Mouse (Mus musculus) mesoderm, embryonic 11.5 days (tissue): ENCODE data around the gene Atpaf1.

ENCODE experiments used
- DNase-seq: peaks from one replicate; pipeline ENCODE4 v3.0.0-alpha.2; 2012; ENCODE audit warnings: low read depth, low spot score

The Atpaf1 gene

DNA sequence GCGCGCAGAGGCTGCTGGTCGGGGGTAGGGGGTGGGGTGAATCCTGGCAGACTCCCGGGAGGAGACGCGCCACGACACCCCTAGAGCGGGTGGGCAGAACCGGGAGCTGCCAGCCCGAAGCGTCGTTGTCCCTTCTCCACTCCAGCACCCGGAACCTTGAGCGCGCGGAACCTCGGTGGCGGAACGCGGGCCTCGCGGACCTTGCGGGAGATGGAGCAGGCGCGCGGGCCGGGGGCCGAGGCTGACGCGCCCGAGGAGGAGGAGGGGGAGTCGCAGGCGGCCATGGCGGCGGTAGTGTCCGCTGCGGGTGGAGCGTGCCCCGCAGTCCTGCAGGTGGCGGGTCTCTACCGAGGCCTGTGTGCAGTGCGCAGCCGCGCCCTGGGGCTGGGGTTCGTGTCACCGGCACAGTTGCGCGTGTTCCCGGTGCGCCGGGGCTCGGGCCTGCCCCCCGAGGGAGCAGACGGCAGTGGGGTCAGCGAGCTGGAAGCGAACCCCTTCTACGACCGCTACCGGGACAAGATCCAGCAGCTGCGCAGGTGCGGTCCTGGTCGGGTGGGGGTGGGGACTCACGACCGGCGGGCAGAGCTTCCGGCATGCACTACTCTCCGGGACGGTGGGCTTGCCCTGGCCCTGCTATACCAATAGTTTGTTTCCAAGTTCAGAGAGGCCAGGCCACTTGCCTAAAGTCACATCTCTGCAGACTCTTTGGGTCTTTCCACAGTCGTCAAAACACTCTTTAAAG is at the start of gene Atpaf1:
Gene Atpaf1, plus strand, starts transcription at position 44 of the 742 bp plus-strand sequence.
- DNase-seq, result peak; percentile 69

DNA sequence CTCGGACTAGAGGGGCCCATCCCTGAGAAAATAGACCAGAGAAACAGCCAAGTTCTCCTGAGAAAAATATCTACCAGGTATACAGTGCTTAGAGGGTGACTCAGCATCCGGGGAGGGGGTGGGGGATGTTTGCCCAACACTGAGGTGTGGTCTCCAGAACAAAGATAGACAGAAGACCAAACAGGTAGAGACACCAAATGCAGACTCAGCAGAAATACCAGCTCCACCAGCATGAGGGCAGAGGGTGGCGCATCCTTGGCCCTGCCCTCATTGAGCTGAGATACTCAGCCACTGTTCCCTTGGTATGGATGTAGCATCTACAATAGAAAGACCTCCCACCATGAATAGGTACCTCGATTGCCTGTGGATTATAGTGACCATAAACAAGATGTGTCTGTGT is 49.7 kb upstream of the Atpaf1 start:
- DNase-seq, result no peak

DNA sequence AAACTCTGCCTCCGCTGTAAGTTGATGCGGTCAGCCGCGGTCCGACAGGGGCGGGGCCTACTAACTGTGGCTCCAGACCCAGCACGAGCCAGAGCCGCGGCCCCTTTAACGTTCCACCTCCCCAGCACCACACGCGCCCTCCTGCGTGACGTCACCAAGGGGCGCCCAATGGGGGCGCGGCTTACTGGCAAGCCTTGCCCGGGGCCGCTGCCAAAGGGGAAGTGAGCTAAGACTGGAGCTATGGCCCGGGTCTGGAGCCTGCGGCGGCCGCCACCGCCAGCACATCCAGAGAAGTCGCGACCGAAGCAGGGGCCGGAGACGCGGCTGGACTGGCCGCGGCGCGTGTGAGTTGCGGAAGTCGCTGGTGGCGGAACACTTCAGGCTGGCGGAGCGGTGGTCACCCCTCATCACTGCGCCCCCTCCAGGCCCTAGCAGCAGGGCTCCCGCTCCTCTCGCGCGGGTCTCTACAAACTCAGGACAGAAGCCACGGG is 47.0 kb upstream of the Atpaf1 start, which contains the start of gene Efcab14:
Gene Efcab14, plus strand, starts transcription at position 194 of the 491 bp plus-strand sequence.
- DNase-seq, result peak; percentile 99

DNA sequence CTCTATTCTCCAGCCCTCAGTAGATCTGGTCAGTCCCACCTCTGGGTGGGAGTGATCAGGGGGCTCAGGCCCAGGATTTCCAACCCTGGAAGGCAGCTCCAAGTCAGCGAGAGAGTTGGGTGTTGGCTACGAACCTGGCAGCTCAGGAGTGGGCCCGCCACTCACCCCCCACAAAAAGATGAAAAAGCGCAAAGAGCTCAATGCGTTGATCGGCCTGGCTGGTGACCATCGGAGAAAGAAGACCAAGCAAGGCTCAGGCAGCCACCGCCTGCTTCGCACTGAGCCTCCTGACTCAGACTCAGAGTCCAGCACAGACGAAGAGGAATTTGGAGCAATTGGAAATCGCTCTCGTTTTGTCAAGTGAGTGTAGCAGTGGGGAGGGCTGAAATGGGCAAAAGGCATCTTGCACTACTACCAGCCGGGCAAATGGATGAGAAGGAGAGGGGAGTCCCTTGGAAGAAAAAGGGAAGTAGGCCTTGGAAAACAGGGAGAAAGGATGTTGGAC is 46.1 kb upstream of the Atpaf1 start:
- no peak for DNase-seq

DNA sequence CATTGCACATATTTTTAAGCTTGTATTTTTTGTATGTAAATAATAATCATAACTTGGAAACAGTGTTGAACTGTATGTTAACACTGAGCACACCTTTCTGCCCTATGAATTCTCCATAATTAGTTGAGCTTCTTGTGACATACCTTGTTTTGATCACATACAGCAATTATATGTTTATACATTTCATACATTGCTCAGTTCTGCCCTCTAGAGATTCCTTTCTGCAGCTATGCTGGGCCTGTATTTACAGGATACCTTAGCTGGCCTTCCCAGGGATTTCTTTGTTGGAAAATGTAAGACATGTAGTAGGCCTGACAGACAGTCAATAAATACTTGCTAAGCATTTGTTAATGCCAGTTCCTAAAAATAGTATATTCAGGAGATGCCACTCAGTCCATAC is 42.0 kb upstream of the Atpaf1 start:
- no peak for DNase-seq

DNA sequence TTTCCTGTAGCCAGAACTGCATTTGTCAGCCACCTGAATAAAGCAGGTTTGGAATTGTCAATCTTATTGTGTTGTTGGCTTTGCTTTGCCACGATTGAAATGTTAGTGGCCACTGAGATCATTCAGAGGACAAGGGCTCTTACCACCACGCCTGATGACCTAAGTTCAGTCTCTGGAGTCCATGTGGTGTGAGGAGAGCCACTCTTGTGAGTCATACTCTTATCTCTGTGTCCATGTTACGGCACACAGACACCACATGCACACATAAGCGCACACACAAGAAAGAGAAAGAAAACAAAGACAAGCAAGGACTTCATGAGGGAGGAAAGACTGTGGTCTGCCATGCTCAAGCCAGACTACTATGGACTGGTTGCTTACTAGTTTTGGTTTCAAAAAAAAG is 41.5 kb upstream of the Atpaf1 start:
- DNase-seq, result no peak

DNA sequence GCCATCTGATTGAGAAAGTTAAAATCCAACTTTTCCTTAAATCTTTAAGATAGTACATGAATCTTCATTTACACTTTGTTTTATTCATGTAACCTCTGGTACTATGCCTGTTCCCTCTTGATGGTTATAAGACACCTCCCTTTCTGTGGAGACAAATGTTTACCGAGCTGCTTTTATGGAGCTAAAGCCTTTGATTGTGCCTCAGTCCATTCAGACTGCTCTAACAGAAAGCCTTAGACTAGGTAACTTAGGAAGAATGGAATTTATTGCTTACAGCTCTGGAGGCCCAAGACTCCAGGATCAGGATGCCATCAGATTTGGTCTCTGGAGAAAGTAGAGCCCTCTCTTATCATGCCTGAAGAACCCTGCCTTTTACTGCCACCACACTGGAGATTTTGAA is 36.4 kb upstream of the Atpaf1 start:
- no peak for DNase-seq

DNA sequence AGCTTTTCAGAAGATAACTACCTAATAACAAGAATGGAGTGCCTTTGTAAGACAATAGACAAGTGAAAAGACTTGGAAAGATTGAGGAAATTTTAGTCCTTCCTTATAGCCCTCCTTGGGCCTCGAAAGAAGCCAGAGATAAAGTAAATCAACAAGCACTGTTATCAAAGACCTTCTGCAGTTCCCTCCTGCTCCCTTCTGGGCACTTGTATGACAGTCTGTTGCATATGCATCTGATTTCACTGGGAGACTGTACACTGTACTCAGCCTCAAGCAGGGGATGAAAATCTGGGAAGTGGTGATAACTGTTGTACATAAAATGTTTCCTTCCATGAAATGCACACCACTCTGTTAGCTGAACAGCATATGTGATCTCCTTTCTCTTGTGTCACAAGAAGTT is 35.3 kb upstream of the Atpaf1 start:
- DNase-seq, result no peak

DNA sequence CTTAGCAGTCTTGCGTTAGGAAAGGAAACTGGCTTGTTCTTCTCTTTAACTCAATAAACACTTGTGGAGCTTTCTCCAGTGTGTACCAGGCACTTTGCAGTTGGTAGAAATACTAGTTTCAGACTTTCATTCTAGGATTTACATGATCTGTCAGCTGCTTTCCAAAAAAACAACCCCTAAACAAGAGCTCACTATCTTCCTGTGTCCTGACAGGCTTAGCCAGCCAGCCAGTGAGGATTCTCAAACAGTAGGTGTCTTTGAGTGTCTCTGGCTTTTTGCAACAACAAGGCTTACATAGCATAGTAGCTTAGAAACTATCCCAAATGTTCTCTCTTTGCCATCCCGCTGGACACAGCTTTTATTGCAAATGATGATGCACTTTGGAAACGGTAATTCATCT is 30.5 kb upstream of the Atpaf1 start:
- no peak for DNase-seq

DNA sequence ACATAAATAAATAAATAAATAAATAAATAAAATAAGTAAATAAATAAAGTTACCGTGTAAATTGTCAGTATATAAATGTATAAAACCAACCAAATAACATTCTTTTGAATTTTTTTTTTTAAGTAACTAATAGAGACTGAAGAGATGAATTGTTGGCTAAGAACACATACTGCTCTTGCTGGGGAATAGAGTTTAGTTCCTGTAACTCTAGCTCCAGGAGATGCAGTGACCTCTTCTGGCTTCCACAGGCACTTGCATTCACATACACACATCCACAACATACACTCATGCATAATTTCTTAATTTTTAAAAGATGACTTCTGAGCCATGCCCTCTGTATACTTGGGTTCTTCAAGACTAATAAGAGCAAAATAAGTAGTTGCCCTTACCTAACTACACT is 29.8 kb upstream of the Atpaf1 start:
- no peak for DNase-seq

DNA sequence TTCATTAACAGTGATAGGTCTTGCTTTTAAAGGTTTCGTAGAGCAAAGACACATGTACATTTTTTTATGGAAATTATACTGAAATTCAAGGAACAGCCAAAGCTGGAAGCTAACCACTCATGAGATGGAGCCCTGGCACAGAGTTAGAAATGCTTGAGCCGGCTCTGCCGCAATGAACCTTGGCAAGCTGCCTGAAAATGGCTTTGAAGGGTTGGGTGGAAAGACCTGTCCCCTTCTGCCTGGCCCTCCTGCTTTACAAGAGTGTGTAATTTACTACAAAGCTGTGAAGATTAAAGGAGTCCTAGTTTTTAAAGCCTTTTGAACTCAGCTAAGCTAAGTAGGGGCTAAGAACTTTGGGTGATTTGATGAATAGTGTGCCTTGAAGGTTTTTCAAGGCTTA is 23.4 kb upstream of the Atpaf1 start:
- no peak for DNase-seq

DNA sequence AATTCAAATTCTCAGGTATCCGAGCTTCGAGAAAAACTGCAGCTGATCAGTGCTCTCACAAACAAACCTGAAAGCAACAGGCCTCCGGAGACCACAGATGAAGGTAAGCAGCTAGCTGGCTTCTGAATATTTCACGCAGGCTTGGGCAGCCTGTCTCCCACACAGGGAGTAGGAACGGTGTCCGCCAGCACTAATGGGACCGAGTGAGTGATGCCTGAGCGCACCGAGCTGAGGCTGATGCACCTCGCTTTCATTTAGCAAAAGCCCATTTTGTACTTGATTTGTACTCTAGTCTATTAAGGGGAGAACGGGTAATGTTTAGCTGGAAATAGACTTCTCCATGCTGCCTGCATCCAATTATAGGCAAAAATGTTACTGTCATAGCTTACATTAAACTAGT is 20.0 kb upstream of the Atpaf1 start:
- DNase-seq, result no peak

DNA sequence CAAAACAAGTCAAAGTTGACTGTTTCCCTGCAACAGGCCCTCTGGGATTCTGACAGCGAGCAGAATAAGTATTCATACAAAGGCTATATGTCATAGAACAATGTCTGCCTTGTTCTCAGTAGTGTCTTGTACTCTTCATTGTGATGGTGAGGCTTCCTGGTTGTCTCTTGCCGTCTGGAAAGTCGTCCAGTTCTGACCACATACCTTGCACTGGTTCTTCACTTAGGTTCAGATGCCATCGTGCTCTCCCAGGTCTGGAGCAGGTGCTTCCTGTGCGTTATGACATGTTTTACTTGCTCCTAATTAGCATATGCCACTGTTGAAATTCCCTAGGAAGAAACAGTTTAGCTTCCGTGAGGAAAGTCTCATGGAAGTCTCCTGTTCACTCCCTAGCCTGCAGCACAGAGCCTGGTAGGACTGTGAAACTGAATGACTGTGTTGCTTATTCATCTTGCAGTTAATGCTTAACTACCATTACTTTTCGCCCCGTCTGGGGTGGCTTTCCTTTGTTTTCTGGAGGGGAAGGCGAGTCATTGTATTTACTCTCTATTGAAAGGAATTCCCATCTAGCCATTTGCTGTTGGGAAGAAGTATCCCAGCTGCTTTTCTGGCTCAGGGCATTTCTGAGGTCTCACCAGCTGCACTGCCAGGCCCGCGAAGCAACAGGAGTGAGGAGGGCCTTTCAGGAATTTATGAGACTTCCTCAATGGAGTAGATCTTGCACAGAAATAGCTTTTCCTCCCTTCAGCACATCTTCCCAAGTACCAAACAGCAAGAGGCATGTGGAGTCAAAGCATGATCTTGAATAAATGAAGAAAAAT is 16.8 kb upstream of the Atpaf1 start:
- DNase-seq, result peak; percentile 20

DNA sequence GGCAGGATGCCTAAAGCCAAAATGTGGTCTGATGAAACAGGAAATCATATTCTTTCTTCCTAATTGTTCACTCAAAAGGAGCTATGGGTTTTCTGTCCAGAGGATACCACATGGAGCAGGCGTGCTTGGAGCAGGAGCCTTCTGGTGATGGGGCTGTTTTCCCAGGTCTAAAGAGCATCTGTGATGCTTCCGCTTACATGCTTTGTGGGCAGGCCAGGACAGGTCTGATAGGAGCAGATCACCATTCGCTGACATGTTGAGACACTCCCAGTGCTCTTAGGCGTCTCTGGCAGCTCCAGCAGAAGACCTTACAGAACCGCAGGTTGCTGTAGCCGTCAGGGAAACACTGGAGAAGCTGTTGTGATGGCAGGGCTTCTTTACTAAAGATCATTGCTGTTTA is 9.6 kb upstream of the Atpaf1 start:
- DNase-seq, result no peak

DNA sequence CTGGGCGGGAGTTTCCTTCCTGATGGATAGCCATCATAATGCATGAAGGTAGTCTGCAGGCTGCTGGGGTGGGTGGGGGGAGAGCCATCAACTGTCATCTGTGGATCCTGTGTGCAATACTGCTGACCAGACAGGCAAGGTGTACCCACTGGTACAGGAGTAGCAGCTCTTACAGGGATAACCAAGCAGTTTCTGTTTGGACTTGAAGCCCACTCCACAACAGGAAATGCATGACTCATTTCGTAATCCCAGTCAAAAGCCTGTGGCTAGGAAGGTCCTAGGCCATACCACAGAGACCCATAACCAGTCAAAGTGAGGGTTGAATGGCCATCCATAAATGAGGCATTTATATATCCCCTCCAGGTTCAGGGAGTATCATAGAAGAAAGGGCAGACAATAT is 7.0 kb upstream of the Atpaf1 start:
- no peak for DNase-seq

DNA sequence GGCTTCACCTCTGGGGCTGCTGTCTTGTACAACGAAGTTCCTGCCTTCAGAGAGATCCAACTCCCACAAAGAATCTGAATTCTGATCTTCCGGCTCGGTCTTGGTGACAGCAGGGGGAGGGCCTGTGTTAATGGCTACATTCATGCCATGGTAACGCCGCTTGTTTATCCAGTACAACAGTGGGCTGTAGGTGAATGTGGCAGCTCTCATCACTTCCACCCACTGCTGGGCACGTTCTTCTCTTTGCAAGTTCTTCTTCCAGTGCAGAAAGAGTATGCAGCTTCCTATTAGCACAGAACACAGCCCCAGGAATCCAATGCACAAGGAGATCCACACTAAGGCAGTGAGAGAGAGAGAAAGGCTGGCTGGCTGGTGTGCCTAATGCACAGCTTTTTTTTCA is 4.3 kb upstream of the Atpaf1 start:
- DNase-seq, result no peak

DNA sequence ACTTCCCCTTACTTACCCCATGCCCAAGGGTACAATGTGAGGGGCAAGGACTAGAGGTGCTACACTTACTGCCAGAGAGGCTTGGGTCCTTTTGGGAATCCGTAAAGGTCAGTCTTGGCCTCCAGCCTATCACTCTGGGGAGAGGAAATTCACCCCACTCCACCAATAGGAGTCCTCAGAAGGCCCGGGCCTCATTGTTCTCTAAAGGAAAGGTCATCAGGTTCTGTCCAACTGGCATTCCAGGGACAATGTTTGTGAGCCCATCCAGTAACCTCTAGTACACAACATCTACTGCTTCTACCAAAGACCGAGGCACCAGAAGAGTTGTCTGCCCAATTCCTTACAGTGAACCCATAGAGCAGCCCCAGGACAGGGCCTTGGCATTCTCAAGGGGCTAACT is 3.7 kb upstream of the Atpaf1 start, which contains the start of gene Tex38:
Gene Tex38, minus strand, starts transcription at position 101 of the 400 bp plus-strand sequence.
- no peak for DNase-seq

DNA sequence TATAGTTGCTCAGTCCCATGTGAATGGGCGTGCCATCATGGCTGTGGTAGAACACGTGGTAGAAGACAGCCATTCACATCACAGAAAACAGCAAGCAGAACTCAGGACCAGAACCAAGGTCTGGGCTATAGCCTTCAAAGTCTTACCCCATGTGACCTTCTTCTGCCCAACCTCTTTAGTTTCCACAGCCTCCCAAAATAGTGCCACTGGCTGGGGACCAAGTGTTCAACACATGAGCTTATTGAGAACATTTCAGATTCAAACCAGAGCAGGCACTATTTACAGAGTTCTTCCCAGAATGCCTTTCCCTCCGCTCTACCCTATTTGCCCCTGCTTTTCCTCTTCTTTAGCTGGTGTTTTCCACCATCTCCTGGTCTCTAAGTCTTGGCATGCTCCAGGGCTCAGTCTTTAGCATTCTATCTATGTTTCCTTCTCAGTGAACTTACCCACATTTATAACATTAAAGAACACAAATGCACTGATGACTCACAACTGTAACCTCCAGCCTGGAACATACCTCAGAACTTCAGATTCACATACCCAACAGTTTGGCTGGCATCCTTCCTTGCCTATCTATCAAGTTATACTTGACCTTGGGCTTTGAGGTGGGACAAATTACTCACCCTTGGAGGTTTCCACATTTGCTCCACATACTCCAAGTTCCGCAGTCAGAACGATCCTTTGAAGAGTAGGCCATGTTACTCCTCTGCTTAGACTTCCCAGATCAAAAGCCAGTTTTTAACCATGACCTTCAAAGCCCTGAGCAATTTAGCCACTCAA is 2.4 kb upstream of the Atpaf1 start:
- no peak for DNase-seq

DNA sequence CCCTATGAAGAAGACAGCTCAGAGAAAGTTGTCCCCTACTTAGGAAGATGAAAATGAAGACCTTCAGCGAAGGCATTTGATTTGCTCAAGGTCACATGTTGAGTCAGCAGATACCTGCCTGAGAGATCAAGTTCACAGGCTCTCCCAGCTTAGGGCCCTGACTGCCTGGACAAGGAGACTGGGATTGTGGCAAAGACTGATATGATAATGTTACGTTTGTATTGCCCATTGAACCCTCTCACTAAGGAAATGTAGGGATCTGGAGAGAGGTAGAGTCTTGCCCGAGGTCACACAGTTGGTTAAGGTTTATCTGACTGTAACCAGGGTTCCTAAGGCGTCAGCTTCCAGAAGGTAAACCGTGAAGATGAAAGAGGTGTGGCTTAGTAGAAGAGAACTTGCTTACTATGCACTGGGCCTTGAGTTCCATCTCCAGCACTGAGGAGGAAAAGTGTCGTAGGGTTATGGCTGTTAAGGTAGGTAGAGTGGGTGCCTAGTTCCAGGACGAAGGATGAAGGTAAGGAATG is 961 bp downstream of the Atpaf1 start:
- DNase-seq, result no peak

DNA sequence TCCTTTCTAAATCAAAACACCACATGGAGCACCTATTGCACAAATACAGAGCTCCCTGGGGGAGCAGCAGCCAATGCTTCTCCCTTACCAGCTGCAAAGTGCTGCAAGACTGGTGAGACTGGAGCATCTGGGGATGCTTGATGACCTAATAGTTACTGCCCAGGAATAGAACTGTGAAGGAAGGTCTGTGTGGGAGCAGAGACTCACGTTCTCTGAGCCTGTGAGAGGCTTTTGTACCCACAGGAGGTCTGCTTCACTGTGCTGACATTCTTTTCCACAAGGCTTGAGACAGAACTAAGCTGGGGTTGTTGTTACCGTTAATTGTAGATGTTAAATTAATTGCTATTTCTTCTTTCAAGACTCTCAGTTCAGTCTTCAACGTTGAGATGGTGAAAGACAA is 6.3 kb downstream of the Atpaf1 start:
- no peak for DNase-seq

DNA sequence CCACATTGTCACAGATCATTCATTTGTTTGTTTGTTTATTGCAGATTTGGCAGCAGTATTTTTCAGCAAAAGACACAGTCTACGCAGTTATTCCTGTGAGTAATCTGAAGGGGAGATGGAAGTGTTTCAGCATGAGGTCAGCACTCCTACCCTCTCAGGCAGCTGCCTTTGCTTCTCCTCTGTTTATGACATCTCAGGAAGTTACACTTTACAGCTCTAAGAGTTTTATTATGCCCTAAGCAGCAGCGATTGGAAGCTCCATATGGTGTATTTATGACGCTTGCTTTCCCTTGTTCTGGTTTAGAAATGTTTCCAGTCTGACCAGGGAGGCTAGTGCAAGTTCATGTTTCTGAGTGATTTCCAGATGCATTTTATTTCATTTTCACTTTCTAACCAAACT is 10.7 kb downstream of the Atpaf1 start:
- DNase-seq, result no peak

DNA sequence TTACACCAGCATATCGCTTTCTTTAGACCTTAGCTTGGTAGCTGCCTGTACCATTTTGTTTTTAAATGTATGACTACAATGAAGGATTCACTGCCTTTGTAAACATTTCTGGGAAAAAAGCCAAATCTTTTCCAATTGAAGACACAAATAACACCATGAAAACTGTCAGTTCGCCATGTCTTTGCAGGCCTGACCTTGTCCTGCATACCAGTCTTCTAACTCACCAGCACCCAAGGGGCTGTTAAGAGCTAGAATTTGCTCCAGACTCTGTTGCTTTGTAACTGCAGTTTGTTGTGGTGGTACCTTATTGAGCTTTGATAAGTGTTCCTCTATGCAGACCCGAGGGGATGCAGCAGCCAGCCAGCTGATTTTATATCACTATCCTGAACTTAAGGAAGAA is 15.4 kb downstream of the Atpaf1 start:
- no peak for DNase-seq
